Mouse (Mus musculus) forebrain, embryonic 10.5 days (tissue): ENCODE results near the gene Zfp287. TPM values are rescaled to one million over a fixed set of nuclear protein-coding genes. Genes with fewer than 3 reads are reported as not detected.

ENCODE experiments used
- polyA plus RNA-seq: library from polyadenylated mRNA; unstranded; fragments of >200 nt; fragmentation: Nextera tagmentation; extraction: Ambion mirVana; gene quantifications from 2 replicates; pipeline ENCODE4 v1.2.1, GENCODE M21; 2016

Gene Zfp287
- polyA plus RNA-seq, 1 experiment from 2014 or later = 14.7 TPM

Other genes with a start within 250 kb of the Zfp287 start
- gene Cenpv, start 192.6 kb downstream of the Zfp287 start, polyA plus RNA-seq = 35.6 and 38.6 TPM in 2 replicates
- gene Ubb, start 180.7 kb downstream of the Zfp287 start, polyA plus RNA-seq = 3,270 and 3,283 TPM in 2 replicates
- gene Trpv2, start 157.4 kb downstream of the Zfp287 start, polyA plus RNA-seq = 2.1 and 2.5 TPM in 2 replicates
- 9.1 and 10.0 TPM in 2 replicates for gene Lrrc75a, start 83.4 kb downstream of the Zfp287 start, polyA plus RNA-seq
- 38.6 and 39.0 TPM in 2 replicates for gene Mmgt2, start 83.2 kb downstream of the Zfp287 start, polyA plus RNA-seq
- gene Gm10428, start 21.2 kb upstream of the Zfp287 start, polyA plus RNA-seq = not detected in 2 replicates
- gene Zfp286, start 57.6 kb upstream of the Zfp287 start, polyA plus RNA-seq = 21.1 and 26.4 TPM in 2 replicates
- 2.4 and 2.8 TPM in 2 replicates for gene Trim16, start 88.3 kb upstream of the Zfp287 start, polyA plus RNA-seq
- gene Fbxw10, start 115.2 kb upstream of the Zfp287 start, polyA plus RNA-seq = 0.26 and 0.41 TPM in 2 replicates
- 36.1 and 40.7 TPM in 2 replicates for gene Tvp23b, start 147.6 kb upstream of the Zfp287 start, polyA plus RNA-seq
- gene Cdrt4, start 219.3 kb upstream of the Zfp287 start, polyA plus RNA-seq = not detected in 2 replicates